In the genomic region with DNA sequence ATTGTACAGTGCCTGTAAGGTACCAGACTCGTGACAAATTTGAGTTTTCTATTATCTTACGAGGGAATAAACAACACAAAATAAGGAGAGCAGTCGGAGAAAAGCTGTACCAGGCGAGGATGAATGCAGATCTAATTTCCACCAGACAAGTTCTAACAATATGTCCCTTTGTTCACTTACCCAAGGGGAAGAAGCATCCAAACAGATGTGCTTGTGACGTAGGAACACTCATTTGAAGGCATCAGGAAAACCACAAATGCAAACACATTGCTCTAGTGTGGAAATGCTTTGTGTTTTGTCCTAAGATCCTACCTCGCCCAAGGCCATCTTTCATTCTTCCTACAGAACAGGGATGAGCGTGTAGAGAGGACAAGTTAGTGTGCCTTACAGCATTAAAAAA, we compare ENCODE assay signal across 24 mouse cellular contexts.
A peak's percentile ranks its signal among the peaks of the same experiment; 100 is the strongest.
DNase-seq lines count a peak whose midpoint lies in the region; ATAC-seq and TF ChIP-seq lines count a peak whose summit lies in the region.
"Had no signal": no experiment of that assay in that cellular context is flagged by ENCODE, and none has a peak within 500 bp of the region (broad histone marks: within the 10 kb centered on the region; RNA-seq: fewer than 3 reads in every experiment).

No protein-coding gene starts in this region.

- no peak for TF ChIP-seq POLR2A in MEL (IDR thresholded peaks at IDR 0.05; ENCODE audit: control insufficient read depth in 1 of 2, insufficient read depth in 1 of 2, low read depth in 1 of 2, low read length in 2 of 2, poor library complexity in 1 of 2)

- H3K27ac ChIP-seq in layer of hippocampus, adult 2 months: peak overlapping the region; percentile 83
- no peak overlapping the region for H3K27ac ChIP-seq in MEL (ENCODE audit: control insufficient read depth, low read depth, low read length)
- H3K27ac ChIP-seq in embryonic facial prominence, embryonic 15.5 days (replicated peaks): 0 out of 2 replicates have a peak overlapping the region, but pooled peaks have one; percentile 28
- H3K27ac ChIP-seq: forebrain, embryonic 12.5 days; gastrocnemius, adult 2 months; intestine, embryonic 15.5 days; liver, embryonic 13.5 days; midbrain, embryonic 13.5 days had no signal

- no peaks in the 10 kb centered on the region for H3K27me3 ChIP-seq in MEL (ENCODE audit: control insufficient read depth in 1 of 2, insufficient read depth in 2 of 2, low read length in 2 of 2)
- no peaks in the 10 kb centered on the region for H3K27me3 ChIP-seq in embryonic facial prominence, embryonic 15.5 days
- H3K27me3 ChIP-seq: forebrain, embryonic 12.5 days; intestine, embryonic 15.5 days; liver, embryonic 13.5 days; midbrain, embryonic 13.5 days had no signal

- peak; percentile 10 for DNase-seq in cerebellum, adult 9-10 months
- DNase-seq in cerebellum, postnatal 25 days: no peak
- peak in 1 of 2 experiments; percentile 13 for DNase-seq in layer of hippocampus, adult 2 months (ENCODE audit: low spot score in 2 of 2)
- DNase-seq in layer of hippocampus, postnatal 14 days (ENCODE audit: low spot score in 2 of 2): no peak
- DNase-seq in MEL (ENCODE audit: low read depth, low spot score): no peak
- DNase-seq: adrenal gland, postnatal 25 days; cerebellum, adult 9-11 months; gastrocnemius, adult 2 months; heart, adult 11 months; kidney, adult 9 months; kidney, postnatal 14 days; liver, embryonic 13.5 days; lung, adult 2 months; lung, postnatal 14 days; right cerebral cortex, postnatal 25 days; thymus, postnatal 25 days had no signal

- no peaks in the 10 kb centered on the region for H3K4me1 ChIP-seq in MEL (ENCODE audit: control insufficient read depth in 1 of 2, insufficient read depth in 2 of 2, low read length in 2 of 2)
- H3K4me1 ChIP-seq in embryonic facial prominence, embryonic 15.5 days: no peaks in the 10 kb centered on the region
- H3K4me1 ChIP-seq: forebrain, embryonic 12.5 days; intestine, embryonic 15.5 days; midbrain, embryonic 13.5 days had no signal

- no peaks in the 10 kb centered on the region for H3K36me3 ChIP-seq in MEL (ENCODE audit: control insufficient read depth in 1 of 2, insufficient read depth in 2 of 2, low read length in 2 of 2)
- no peaks in the 10 kb centered on the region for H3K36me3 ChIP-seq in embryonic facial prominence, embryonic 15.5 days
- H3K36me3 ChIP-seq: forebrain, embryonic 12.5 days; intestine, embryonic 15.5 days; liver, embryonic 13.5 days; midbrain, embryonic 13.5 days had no signal

- no peaks in the 10 kb centered on the region for H3K9me3 ChIP-seq in MEL (replicated peaks; ENCODE audit: insufficient read depth, low read length)
- no peaks in the 10 kb centered on the region for H3K9me3 ChIP-seq in embryonic facial prominence, embryonic 15.5 days (replicated peaks)
- H3K9me3 ChIP-seq: forebrain, embryonic 12.5 days; intestine, embryonic 15.5 days; liver, embryonic 13.5 days; midbrain, embryonic 13.5 days had no signal

- TF ChIP-seq RAD21 in MEL (IDR thresholded peaks at IDR 0.05; ENCODE audit: low read depth, low read length): no peak

- 0 out of 2 replicates have a peak, but pooled peaks have one; percentile 47 for ATAC-seq in embryonic facial prominence, embryonic 15.5 days (ENCODE audit: insufficient number of reproducible peaks, low FRiP score, low TSS enrichment, low read depth)
- no peak for ATAC-seq in megakaryocyte, adult 5-6 weeks (ENCODE audit: poor library complexity, severe bottlenecking)
- ATAC-seq: hindbrain, embryonic 16.5 days; intestine, embryonic 15.5 days; midbrain, embryonic 13.5 days had no signal

- H3K9ac ChIP-seq in MEL (ENCODE audit: control insufficient read depth, low read depth, low read length, poor library complexity, severe bottlenecking): no peak overlapping the region
- no peak overlapping the region for H3K9ac ChIP-seq in embryonic facial prominence, embryonic 15.5 days
- H3K9ac ChIP-seq: forebrain, embryonic 12.5 days; intestine, embryonic 15.5 days; liver, embryonic 13.5 days; midbrain, embryonic 13.5 days had no signal

- H3K4me3 ChIP-seq in layer of hippocampus, adult 2 months: no peak overlapping the region
- H3K4me3 ChIP-seq in MEL (ENCODE audit: control insufficient read depth in 1 of 2, insufficient read depth in 1 of 2, low read depth in 2 of 2, low read length in 2 of 2): no peak overlapping the region
- no peak overlapping the region for H3K4me3 ChIP-seq in embryonic facial prominence, embryonic 15.5 days (replicated peaks)
- H3K4me3 ChIP-seq: erythroblast, embryonic 14.5 days; forebrain, embryonic 12.5 days; gastrocnemius, adult 2 months; intestine, embryonic 15.5 days; liver, embryonic 13.5 days; midbrain, embryonic 13.5 days had no signal

- H3K4me2 ChIP-seq in embryonic facial prominence, embryonic 15.5 days (replicated peaks): no peak overlapping the region
- H3K4me2 ChIP-seq: forebrain, embryonic 12.5 days; heart, embryonic 11.5 days; intestine, embryonic 15.5 days; liver, embryonic 13.5 days; midbrain, embryonic 13.5 days had no signal

- WGBS in embryonic facial prominence, embryonic 15.5 days: 29% methylated on average over 7 of the region's 7 CpGs

- H3K79me2 ChIP-seq in MEL (ENCODE audit: control insufficient read depth, insufficient read depth, low read length, poor library complexity): no peaks in the 10 kb centered on the region

- TF ChIP-seq CTCF in layer of hippocampus, adult 2 months (conservative IDR thresholded peaks at IDR 0.05): no peak
- TF ChIP-seq CTCF in MEL (IDR thresholded peaks at IDR 0.05 in 2 of 3, conservative IDR thresholded peaks at IDR 0.05 in 1 of 3; ENCODE audit: control insufficient read depth in 1 of 3, insufficient read depth in 1 of 3, low read depth in 2 of 3, low read length in 3 of 3, poor library complexity in 1 of 3, severe bottlenecking in 1 of 3): no peak

- TF ChIP-seq EP300 in MEL (IDR thresholded peaks at IDR 0.05; ENCODE audit: low read depth in 1 of 2, low read length in 2 of 2): no peak

TF ChIP-seq in MEL, 35 proteins besides CTCF, POLR2A, EP300 and RAD21:
- TF ChIP-seq GABPA (IDR thresholded peaks at IDR 0.05; ENCODE audit: low read depth, low read length): no peak
- no peak for TF ChIP-seq ZC3H11A (IDR thresholded peaks at IDR 0.05; ENCODE audit: low read depth, low read length)
- TF ChIP-seq ZNF384 (IDR thresholded peaks at IDR 0.05; ENCODE audit: low read depth, low read length): 0 out of 2 replicates have a peak, but pooled peaks have one; percentile 4
- no peak for TF ChIP-seq POLR2AphosphoS2 (IDR thresholded peaks at IDR 0.05; ENCODE audit: low read length)
- TF ChIP-seq USF1 (IDR thresholded peaks at IDR 0.05; ENCODE audit: low read depth, low read length): no peak
- no peak for TF ChIP-seq TCF12 (IDR thresholded peaks at IDR 0.05; ENCODE audit: low read depth, low read length)
